Mouse (Mus musculus): ENCODE results near the gene Eln.

- TF ChIP-seq MAFK (IDR thresholded peaks at IDR 0.05; ENCODE audit: insufficient read depth, low read depth, low read length): no peak
- no peak for TF ChIP-seq HCFC1 (IDR thresholded peaks at IDR 0.05; ENCODE audit: borderline replicate concordance, insufficient read depth, low read length)
- TF ChIP-seq ZC3H11A (IDR thresholded peaks at IDR 0.05; ENCODE audit: borderline replicate concordance, low read depth, low read length): no peak
These were observed 24.6 kb upstream of the Eln start for GRCm38 (mm10) chr5:134771750-134772149.
